31 mouse cellular contexts compared by ENCODE assay signal in genomic region chr19:43141646-43142045, GRCm38 (mm10).
DNase-seq lines count a peak whose midpoint lies in the region; ATAC-seq and TF ChIP-seq lines count a peak whose summit lies in the region.
"Had no signal": no experiment of that assay in that cellular context is flagged by ENCODE, and none has a peak within 500 bp of the region (broad histone marks: within the 10 kb centered on the region; RNA-seq: fewer than 3 reads in every experiment).

No protein-coding gene starts in this region.

- no peak overlapping the region for H3K9ac ChIP-seq in heart, embryonic 16.5 days (ENCODE audit: low read length)
- H3K9ac ChIP-seq: heart, embryonic 15.5 days; hindbrain, embryonic 15.5 days; limb, embryonic 13.5 days; midbrain, embryonic 13.5 days; neural tube, embryonic 13.5 days had no signal

- TF ChIP-seq POLR2A in lung, adult 2 months (IDR thresholded peaks at IDR 0.05; ENCODE audit: borderline replicate concordance, extremely low read depth, low read depth, low read length) = no peak

- ATAC-seq in heart, embryonic 16.5 days (replicated peaks; ENCODE audit: extremely low read depth, insufficient read depth, low FRiP score) = peak; percentile 49; the same call in 1 of the 2 replicates
- ATAC-seq: activated CD4-positive, CD25-positive, alpha-beta regulatory T cell, adult 4 months; forebrain, embryonic 16.5 days; inflammation-experienced regulatory T-cells, adult 6 months; midbrain, embryonic 13.5 days had no signal

- TF ChIP-seq CTCF in layer of hippocampus, adult 2 months (conservative IDR thresholded peaks at IDR 0.05) = no peak
- TF ChIP-seq CTCF in lung, adult 2 months (IDR thresholded peaks at IDR 0.05; ENCODE audit: insufficient read depth, low read length) = no peak

- H3K4me2 ChIP-seq in heart, embryonic 16.5 days (ENCODE audit: low read depth, low read length) = no peak overlapping the region
- H3K4me2 ChIP-seq: heart, embryonic 15.5 days; hindbrain, embryonic 15.5 days; limb, embryonic 13.5 days; liver, embryonic 11.5 days; midbrain, embryonic 13.5 days; neural tube, embryonic 13.5 days had no signal

- no peaks in the 10 kb centered on the region for H3K27me3 ChIP-seq in heart, embryonic 16.5 days (ENCODE audit: control insufficient read depth, insufficient read depth, low read length)
- H3K27me3 ChIP-seq: CH12.LX; heart, embryonic 15.5 days; hindbrain, embryonic 15.5 days; limb, embryonic 13.5 days; midbrain, embryonic 13.5 days; neural tube, embryonic 13.5 days had no signal

- H3K9me3 ChIP-seq in heart, embryonic 16.5 days (replicated peaks; ENCODE audit: control insufficient read depth, low read length) = no peaks in the 10 kb centered on the region
- H3K9me3 ChIP-seq: heart, embryonic 15.5 days; hindbrain, embryonic 10.5 days; hindbrain, embryonic 15.5 days; limb, embryonic 13.5 days; midbrain, embryonic 13.5 days; neural tube, embryonic 13.5 days had no signal

- no peaks in the 10 kb centered on the region for H3K36me3 ChIP-seq in heart, embryonic 16.5 days (ENCODE audit: control insufficient read depth, insufficient read depth)
- H3K36me3 ChIP-seq: heart, embryonic 15.5 days; hindbrain, embryonic 10.5 days; hindbrain, embryonic 15.5 days; limb, embryonic 13.5 days; midbrain, embryonic 13.5 days; neural tube, embryonic 13.5 days had no signal

- H3K27ac ChIP-seq in heart, embryonic 16.5 days (ENCODE audit: low read length) = no peak overlapping the region
- H3K27ac ChIP-seq in layer of hippocampus, adult 2 months = peak overlapping the region; percentile 77
- H3K27ac ChIP-seq: gastrocnemius, adult 2 months; heart, embryonic 15.5 days; hindbrain, embryonic 10.5 days; hindbrain, embryonic 15.5 days; limb, embryonic 13.5 days; macrophage; midbrain, embryonic 13.5 days; neural tube, embryonic 13.5 days had no signal

- 48% methylated on average over 3 of the region's 3 CpGs for WGBS in heart, embryonic 16.5 days
- 39% methylated on average over 3 of the region's 3 CpGs for WGBS in lung, adult 2 months

- no peaks in the 10 kb centered on the region for H3K4me1 ChIP-seq in heart, embryonic 16.5 days (ENCODE audit: control insufficient read depth, insufficient read depth, low read length)
- H3K4me1 ChIP-seq in lung, adult 2 months (ENCODE audit: control insufficient read depth, insufficient read depth, low read length) = no peaks in the 10 kb centered on the region
- H3K4me1 ChIP-seq: heart, embryonic 15.5 days; hindbrain, embryonic 10.5 days; hindbrain, embryonic 15.5 days; midbrain, embryonic 13.5 days; neural tube, embryonic 13.5 days had no signal

- DNase-seq in heart, adult 11 months = no peak
- DNase-seq in kidney, postnatal 10 days = peak; percentile 58
- no peak for DNase-seq in kidney, postnatal 36 days
- peak in 1 of 2 experiments; percentile 17 for DNase-seq in layer of hippocampus, adult 2 months (ENCODE audit: low spot score in 2 of 2)
- no peak for DNase-seq in layer of hippocampus, postnatal 10 days (ENCODE audit: low spot score in 2 of 2)
- DNase-seq in lung, postnatal 10 days = peak; percentile 6
- DNase-seq in lung, adult 2 months = no peak
- DNase-seq: adrenal gland, adult 2 months; adrenal gland, postnatal 36 days; cerebellum, adult 2 months; cerebellum, postnatal 14 days; gastrocnemius, adult 2 months; gastrocnemius, postnatal 36 days; kidney, adult 8-10 months; right cerebral cortex, postnatal 25 days; thymus, adult 18-20 months; thymus, postnatal 25 days had no signal

- H3K4me3 ChIP-seq in heart, embryonic 16.5 days (ENCODE audit: low read length) = no peak overlapping the region
- H3K4me3 ChIP-seq in layer of hippocampus, adult 2 months = no peak overlapping the region
- H3K4me3 ChIP-seq in lung, adult 2 months (replicated peaks; ENCODE audit: extremely low read depth, low read depth, low read length) = no peak overlapping the region
- H3K4me3 ChIP-seq: erythroblast, embryonic 14.5 days; gastrocnemius, adult 2 months; heart, embryonic 15.5 days; hindbrain, embryonic 10.5 days; hindbrain, embryonic 15.5 days; limb, embryonic 13.5 days; midbrain, embryonic 13.5 days; neural tube, embryonic 13.5 days had no signal

Comparison
In these comparisons a context has a peak if more than half of its experiments do, and no peak if none do; other contexts are left out.
1. DNase-seq: peak in kidney, postnatal 10 days (single experiment) and lung, postnatal 10 days (single experiment); none in heart, adult 11 months (single experiment), kidney, postnatal 36 days (0 of 2), layer of hippocampus, postnatal 10 days (0 of 2) and lung, adult 2 months (single experiment).